Mouse (Mus musculus): ENCODE measurements around the gene Plk5.

- no peak for TF ChIP-seq CTCF (IDR thresholded peaks at IDR 0.05; ENCODE audit: low read depth)
- no peak for TF ChIP-seq EP300 (IDR thresholded peaks at IDR 0.05; ENCODE audit: low read depth)
These were observed 41.9 kb downstream of the Plk5 start for GRCm38 (mm10) chr10:80398174-80398535.
